Mouse (Mus musculus) bone marrow macrophage, adult 2 months (primary cell): ENCODE measurements at regions not wholly inside any gene's neighbourhood (a gene's known extent, or its start where the extent isn't known, plus 50 kb on each side); places are given as distances from the start of the nearest gene placed in this dataset.
"Not testable (repeated sequence)": the region's sequence is repeated elsewhere in the genome, so short reads cannot be mapped to it uniquely, and the experiment has no call there.

ENCODE experiments used
- CTCF ChIP-seq: IDR thresholded peaks from 2 replicates; pipeline ENCODE4 v1.5.1; 2012; ENCODE audit warnings: low read depth, mild to moderate bottlenecking, low read length, moderate library complexity
- POLR2A ChIP-seq: IDR thresholded peaks from 2 replicates; pipeline ENCODE4 v1.6.1; 2012; ENCODE audit warnings: mild to moderate bottlenecking, low read depth, low read length, borderline replicate concordance

DNA sequence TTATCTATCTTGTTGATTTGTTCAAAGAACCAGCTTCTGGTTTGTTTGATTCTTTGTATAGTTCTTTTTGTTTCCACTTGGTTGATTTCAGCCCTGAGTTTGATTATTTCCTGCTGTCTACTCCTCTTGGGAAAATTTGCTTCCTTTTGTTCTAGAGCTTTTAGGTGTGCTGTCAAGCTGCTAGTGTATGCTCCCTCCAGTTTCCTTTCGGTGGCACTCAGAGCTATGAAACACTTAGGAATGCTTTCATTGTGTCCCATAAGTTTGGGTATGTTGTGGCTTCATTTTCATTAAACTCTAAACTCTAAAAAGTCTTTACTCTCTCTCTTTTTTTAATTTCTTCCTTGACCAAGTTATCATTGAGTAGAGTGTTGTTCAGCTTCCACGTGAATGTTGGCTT lies 204.0 kb downstream of the Gm31371 start:
- TF ChIP-seq CTCF, POLR2A: not testable (repeated sequence)
